ENCODE assay signal across 1 mouse cellular context in the genomic region with DNA sequence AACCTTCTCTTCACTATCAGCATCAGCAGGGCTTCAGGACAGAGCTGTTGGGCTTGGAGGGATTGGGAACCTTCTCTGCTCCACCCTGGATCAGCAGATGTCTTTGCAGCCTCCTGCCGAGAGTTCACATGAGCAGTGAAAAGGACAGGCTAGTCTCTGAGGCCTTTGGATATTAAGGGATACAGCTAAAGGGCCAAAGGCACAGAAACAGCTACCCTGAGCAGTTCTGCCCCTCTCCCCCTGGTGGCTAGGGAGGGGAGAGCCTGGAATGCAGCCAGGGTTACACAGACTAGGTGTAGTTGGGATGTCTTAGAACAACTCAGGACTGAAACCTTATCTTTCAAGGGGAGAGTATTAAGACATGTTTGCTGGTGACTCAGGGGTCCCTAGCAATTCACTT.
TF ChIP-seq lines count a peak whose summit lies in the region.

No protein-coding gene starts in this region.

TF ChIP-seq in MEL, 35 proteins besides CTCF, POLR2A, EP300 and RAD21 (continued from another document):
- TF ChIP-seq E2F4 (IDR thresholded peaks at IDR 0.05; ENCODE audit: borderline replicate concordance, low read depth, low read length), result no peak
- TF ChIP-seq ZKSCAN1 (IDR thresholded peaks at IDR 0.05; ENCODE audit: low read depth, low read length), result no peak
- no peak for TF ChIP-seq KAT2A (conservative IDR thresholded peaks at IDR 0.05; ENCODE audit: low read depth, low read length)
